Mouse (Mus musculus) lung, postnatal 0 days (tissue): ENCODE data around the gene Ly6g6c.

Source experiments
- CTCF ChIP-seq: IDR thresholded peaks from 2 replicates; pipeline ENCODE4 v1.5.1; 2016; ENCODE audit warnings: antibody characterized with exemption, mild to moderate bottlenecking
- EP300 ChIP-seq: IDR thresholded peaks from 2 replicates; pipeline ENCODE4 v1.6.1; 2016; ENCODE audit warnings: antibody characterized with exemption, mild to moderate bottlenecking, control low read depth

- TF ChIP-seq CTCF (no peak), EP300 (no peak)
Measured at GRCm38 (mm10) chr17:35024261-35024660, 40.9 kb upstream of the Ly6g6c start.
